Mouse (Mus musculus) cortical plate, adult 2 months (tissue): Measurements from ENCODE around the gene H2afz.

Experiments
- CTCF ChIP-seq: fragments of 200-500 bp; IDR thresholded peaks from 2 replicates; pipeline ENCODE4 v1.5.1; 2011; ENCODE audit warnings: mild to moderate bottlenecking, control low read depth, low read length; ENCODE audit not compliant: insufficient read depth; ENCODE audit errors: extremely low read depth
- POLR2A ChIP-seq: fragments of 200-500 bp; IDR thresholded peaks from 2 replicates; pipeline ENCODE4 v1.6.1; 2011; ENCODE audit warnings: mild to moderate bottlenecking, low read length, control low read depth; ENCODE audit not compliant: insufficient read depth; ENCODE audit errors: extremely low read depth

DNA sequence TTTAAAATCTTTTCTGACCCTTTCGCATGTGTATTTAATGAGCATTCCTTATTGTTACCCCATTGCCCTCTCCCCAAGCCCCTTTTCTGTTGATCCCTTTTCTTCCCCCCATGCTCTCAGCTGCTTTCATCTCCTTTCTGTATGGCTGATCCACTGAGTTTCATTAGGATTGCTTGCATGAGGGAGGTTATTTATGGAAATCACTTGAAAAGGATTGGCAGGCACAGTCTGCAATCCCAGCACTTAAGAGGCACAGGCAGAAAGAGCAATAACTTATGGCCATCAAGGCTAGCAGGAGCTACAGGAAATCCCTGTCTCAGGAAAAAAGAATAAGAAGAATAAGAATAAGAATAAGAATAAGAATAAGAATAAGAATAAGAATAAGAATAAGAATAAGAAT lies 27.7 kb upstream of the H2afz start:
- TF ChIP-seq CTCF (no peak), POLR2A (no peak)
